Mouse (Mus musculus): ENCODE data around the gene Vmn1r71.
"Not testable (repeated sequence)": the region's sequence is repeated elsewhere in the genome, so short reads cannot be mapped to it uniquely, and the experiment has no call there.

Gene Vmn1r71

GRCm38 (mm10) chr7:10754264-10754663, at the start of gene Vmn1r71:
Vmn1r71 (minus strand) TSS chr7:10754364.
- DNase-seq (ENCODE audit: low spot score) = no peak

- DNase-seq (ENCODE audit: low spot score) = not testable (repeated sequence)
Measured at GRCm38 (mm10) chr7:10757551-10757950, 3.4 kb upstream of the Vmn1r71 start.

Measured in T-cell, adult 2 months (primary cell).